Mouse (Mus musculus) MEL (cell line): ENCODE measurements around the gene Hist1h1t. TPM values are rescaled to one million over a fixed set of nuclear protein-coding genes. Genes with fewer than 3 reads are reported as not detected.

Experiments used
- DNase-seq: peaks from one replicate; pipeline ENCODE4 v3.0.0; 2011; ENCODE audit warnings: low read depth, low spot score
- H3K27ac ChIP-seq: 2 replicates; pipeline ENCODE4 v1.5.1; 2012; ENCODE audit warnings: low read depth, mild to moderate bottlenecking, control low read depth, low read length, moderate library complexity; ENCODE audit not compliant: control insufficient read depth
- H3K27me3 ChIP-seq, 2 experiments: fragments of 150-350 bp in 1 of 2; sonication (generic) in 1 of 2; 2 replicates each; pipeline ENCODE4 v1.6.1; 2012; ENCODE audit warnings: low read length in 2 of 2, mild to moderate bottlenecking in 2 of 2, improper control_type of control experiment in 1 of 2, moderate library complexity in 1 of 2; ENCODE audit not compliant: insufficient read depth in 2 of 2, control insufficient read depth in 1 of 2
- H3K36me3 ChIP-seq, 2 experiments: 2 replicates each; pipeline ENCODE4 v1.6.1; 2012 to 2014; ENCODE audit warnings: low read length in 2 of 2, improper control_type of control experiment in 1 of 2, inconsistent platforms in 1 of 2, mild to moderate bottlenecking in 1 of 2; ENCODE audit not compliant: insufficient read depth in 2 of 2, control insufficient read depth in 1 of 2
- H3K4me1 ChIP-seq, 2 experiments: fragments of 150-350 bp in 1 of 2; sonication (generic) in 1 of 2; 2 replicates each; pipeline ENCODE4 v1.6.1; 2012; ENCODE audit warnings: low read length in 2 of 2, improper control_type of control experiment in 1 of 2, mild to moderate bottlenecking in 1 of 2; ENCODE audit not compliant: insufficient read depth in 2 of 2, control insufficient read depth in 1 of 2
- H3K4me3 ChIP-seq, 2 experiments: fragments of 150-350 bp in 1 of 2; sonication (generic) in 1 of 2; 2 replicates each; pipeline ENCODE4 v1.5.1; 2012; ENCODE audit warnings: low read depth in 2 of 2, low read length in 2 of 2, mild to moderate bottlenecking in 2 of 2, moderate library complexity in 2 of 2, control low read depth in 1 of 2, improper control_type of control experiment in 1 of 2; ENCODE audit not compliant: control insufficient read depth in 1 of 2, insufficient read depth in 1 of 2
- H3K79me2 ChIP-seq: 2 replicates; pipeline ENCODE4 v1.6.1; 2012; ENCODE audit warnings: mild to moderate bottlenecking, low read length, moderate library complexity; ENCODE audit not compliant: control insufficient read depth, poor library complexity, insufficient read depth
- H3K9ac ChIP-seq: 2 replicates; pipeline ENCODE4 v1.6.1; 2012; ENCODE audit warnings: low read depth, mild to moderate bottlenecking, control low read depth, low read length, moderate library complexity; ENCODE audit not compliant: control insufficient read depth, poor library complexity, severe bottlenecking
- H3K9me3 ChIP-seq: fragments of 150-350 bp; sonication (generic); replicated peaks from 2 replicates; pipeline ENCODE4 v1.6.1; 2012; ENCODE audit warnings: mild to moderate bottlenecking, low read length, improper control_type of control experiment, moderate library complexity; ENCODE audit not compliant: insufficient read depth
- CTCF ChIP-seq, 3 experiments: IDR thresholded peaks in 2 of 3; conservative IDR thresholded peaks in 1 of 3; 2 replicates each; pipeline ENCODE4 v1.5.1; 2011 to 2012; ENCODE audit warnings: low read length in 3 of 3, low read depth in 2 of 3, mild to moderate bottlenecking in 2 of 3, improper control_type of control experiment in 1 of 3, inconsistent platforms in 1 of 3, mixed read lengths in 1 of 3, moderate library complexity in 1 of 3; ENCODE audit not compliant: control insufficient read depth in 1 of 3, insufficient read depth in 1 of 3, poor library complexity in 1 of 3, severe bottlenecking in 1 of 3
- E2F4 ChIP-seq: IDR thresholded peaks from 2 replicates; pipeline ENCODE4 v1.6.1; 2011; ENCODE audit warnings: low read depth, low read length, improper control_type of control experiment, borderline replicate concordance
- GABPA ChIP-seq: IDR thresholded peaks from 2 replicates; pipeline ENCODE4 v1.6.1; 2012; ENCODE audit warnings: low read depth, mild to moderate bottlenecking, inconsistent platforms, low read length, improper control_type of control experiment, moderate library complexity
- GATA1 ChIP-seq: IDR thresholded peaks from 2 replicates; pipeline ENCODE4 v1.6.1; 2011; ENCODE audit warnings: low read depth, low read length, improper control_type of control experiment
- MAZ ChIP-seq: IDR thresholded peaks from 2 replicates; pipeline ENCODE4 v1.6.1; 2012; ENCODE audit warnings: low read depth, mild to moderate bottlenecking, inconsistent platforms, low read length, improper control_type of control experiment
- MYB ChIP-seq: IDR thresholded peaks from 2 replicates; pipeline ENCODE4 v1.6.1; 2011; ENCODE audit warnings: mild to moderate bottlenecking, low read depth, low read length, improper control_type of control experiment
- MYC ChIP-seq: IDR thresholded peaks from 2 replicates; pipeline ENCODE4 v1.6.1; 2011; ENCODE audit warnings: low read depth, mild to moderate bottlenecking, low read length, improper control_type of control experiment, moderate library complexity
- POLR2A ChIP-seq, 2 experiments: IDR thresholded peaks; 2 replicates each; pipeline ENCODE4 v1.6.1; 2011 to 2012; ENCODE audit warnings: low read length in 2 of 2, mild to moderate bottlenecking in 2 of 2, control low read depth in 1 of 2, improper control_type of control experiment in 1 of 2, low read depth in 1 of 2, moderate library complexity in 1 of 2; ENCODE audit not compliant: control insufficient read depth in 1 of 2, insufficient read depth in 1 of 2, poor library complexity in 1 of 2
- POLR2AphosphoS5 ChIP-seq: IDR thresholded peaks from 2 replicates; pipeline ENCODE4 v1.6.1; 2012; ENCODE audit warnings: low read depth, borderline replicate concordance, mild to moderate bottlenecking, inconsistent platforms, low read length, moderate library complexity, mixed read lengths
- TAL1 ChIP-seq: IDR thresholded peaks from 2 replicates; pipeline ENCODE4 v1.6.1; 2012; ENCODE audit warnings: mild to moderate bottlenecking, inconsistent platforms, low read length, moderate library complexity, mixed read lengths
- TBP ChIP-seq: IDR thresholded peaks from 2 replicates; pipeline ENCODE4 v1.8.0; 2011; ENCODE audit warnings: low read depth, low read length, improper control_type of control experiment
- USF2 ChIP-seq, 2 experiments: IDR thresholded peaks; 2 replicates each; pipeline ENCODE4 v1.6.1; 2011 to 2012; ENCODE audit warnings: improper control_type of control experiment in 2 of 2, low read length in 2 of 2, borderline replicate concordance in 1 of 2, inconsistent platforms in 1 of 2, low read depth in 1 of 2, mild to moderate bottlenecking in 1 of 2; ENCODE audit not compliant: insufficient read depth in 1 of 2
- ZNF384 ChIP-seq: IDR thresholded peaks from 2 replicates; pipeline ENCODE4 v1.6.1; 2012; ENCODE audit warnings: low read depth, mild to moderate bottlenecking, inconsistent platforms, low read length, improper control_type of control experiment
- polyA plus RNA-seq, 2 experiments: library from polyadenylated mRNA; stranded (reverse) in 1 of 2; unstranded in 1 of 2; fragments of >175 nt in 1 of 2; fragments of >200 nt in 1 of 2; gene quantifications; 2 replicates each; pipeline versions ENCODE4 v1.2.1 to v1.2.4; 2012; ENCODE audit warnings: low replicate concordance in 2 of 2, low read depth in 1 of 2; ENCODE audit not compliant: insufficient read length in 2 of 2, insufficient read depth in 1 of 2, missing spikeins in 1 of 2
- total RNA-seq: library from RNA; depleted of rRNA; stranded (reverse); fragments of 300-350 nt; gene quantifications from 2 replicates; pipeline ENCODE4 v1.2.3, GENCODE M21; 2012

The Hist1h1t gene
- total and polyA plus RNA-seq, 3 experiments, result 2.7 TPM; not detected in 2

DNA sequence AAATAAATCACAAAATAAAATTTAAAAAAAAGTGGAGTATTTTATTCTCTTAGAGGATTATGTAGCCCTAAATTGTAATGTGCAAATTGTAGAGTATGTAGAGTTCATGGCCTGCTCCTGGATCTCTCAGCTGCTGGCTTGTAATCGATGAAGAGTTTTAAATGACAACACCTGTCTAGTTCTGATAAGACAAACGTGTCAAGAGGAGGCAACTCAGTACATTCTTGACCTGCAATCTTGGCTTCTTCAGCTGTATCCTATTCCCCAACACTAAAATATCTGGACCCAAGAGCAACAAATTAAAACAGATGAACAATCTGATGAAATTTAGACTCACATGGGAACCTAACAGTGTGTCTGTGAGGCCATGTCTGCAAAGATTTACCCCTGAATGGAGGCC lies 6.2 kb upstream of the Hist1h1t start:
- Histone ChIP-seq H3K4me1 (peaks cover 0 to 12% of the 10 kb centered on the region in 2 experiments; a peak in 1 of 4 replicates), H3K27ac (no peak overlapping the region), H3K9ac (no peak overlapping the region), H3K27me3 (no peaks in the 10 kb centered on the region), H3K9me3 (no peaks in the 10 kb centered on the region), H3K79me2 (no peaks in the 10 kb centered on the region; the same call in 1 of the 2 replicates), H3K36me3 (peaks cover 0 to 12% of the 10 kb centered on the region in 2 experiments; a peak in 2 of 4 replicates), H3K4me3 (no peak overlapping the region)
- DNase-seq, result no peak
- no peak for TF ChIP-seq MYC
- no peak for TF ChIP-seq GABPA
- no peak for TF ChIP-seq POLR2AphosphoS5
- TF ChIP-seq ZNF384, result no peak
- TF ChIP-seq TAL1, result peak; percentile 59
- no peak for TF ChIP-seq GATA1
- TF ChIP-seq E2F4, result no peak

DNA sequence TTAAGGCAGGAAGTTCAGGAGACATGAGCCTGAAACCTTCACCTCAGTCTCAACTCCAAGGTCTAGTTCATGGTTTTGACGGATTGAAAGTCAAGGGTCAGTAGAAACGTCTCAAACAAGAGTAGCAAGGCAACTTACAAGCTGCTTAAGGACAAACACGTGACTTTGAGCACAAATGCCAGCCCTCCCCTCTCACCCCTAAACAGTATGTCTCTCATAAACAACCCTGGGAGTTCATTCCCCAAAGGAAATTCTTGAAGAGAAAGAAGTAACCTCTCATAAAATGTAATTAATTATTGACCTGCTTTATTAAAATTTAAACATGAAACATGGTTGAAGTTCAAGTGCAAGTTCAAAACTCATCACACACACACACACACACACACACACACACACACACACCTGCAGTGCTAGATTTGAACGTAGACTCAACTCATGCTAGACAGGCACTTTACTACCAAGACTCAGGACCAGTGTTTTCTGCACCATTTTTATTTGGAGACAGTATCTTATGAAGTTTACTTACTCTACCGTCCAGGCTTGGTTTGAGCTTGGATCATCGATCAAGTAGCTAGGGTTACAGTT lies 1.7 kb upstream of the Hist1h1t start:
- H3K9me3 ChIP-seq, result no peaks in the 10 kb centered on the region
- H3K4me3 ChIP-seq, result no peak overlapping the region
- DNase-seq, result no peak
- H3K27me3 ChIP-seq, result no peaks in the 10 kb centered on the region
- TF ChIP-seq GATA1 (no peak), POLR2A (IDR thresholded peaks at IDR 0.05; ENCODE audit: control insufficient read depth in 1 of 2, insufficient read depth in 1 of 2, low read depth in 1 of 2, low read length in 2 of 2, poor library complexity in 1 of 2) (no peak), TAL1 (no peak), CTCF (IDR thresholded peaks at IDR 0.05 in 2 of 3, conservative IDR thresholded peaks at IDR 0.05 in 1 of 3; ENCODE audit: control insufficient read depth in 1 of 3, insufficient read depth in 1 of 3, low read depth in 2 of 3, low read length in 3 of 3, poor library complexity in 1 of 3, severe bottlenecking in 1 of 3) (no peak), TBP (no peak), USF2 (IDR thresholded peaks at IDR 0.05; ENCODE audit: borderline replicate concordance in 1 of 2, insufficient read depth in 1 of 2, low read depth in 1 of 2, low read length in 2 of 2) (no peak)
- peaks cover 0 to 26% of the 10 kb centered on the region in 2 experiments; a peak in 2 of 4 replicates for H3K4me1 ChIP-seq
- peaks cover 0 to 29% of the 10 kb centered on the region in 2 experiments; a peak in 2 of 4 replicates for H3K36me3 ChIP-seq
- no peak overlapping the region for H3K9ac ChIP-seq
- H3K27ac ChIP-seq, result no peak overlapping the region
- H3K79me2 ChIP-seq, result no peaks in the 10 kb centered on the region; the same call in 1 of the 2 replicates

DNA sequence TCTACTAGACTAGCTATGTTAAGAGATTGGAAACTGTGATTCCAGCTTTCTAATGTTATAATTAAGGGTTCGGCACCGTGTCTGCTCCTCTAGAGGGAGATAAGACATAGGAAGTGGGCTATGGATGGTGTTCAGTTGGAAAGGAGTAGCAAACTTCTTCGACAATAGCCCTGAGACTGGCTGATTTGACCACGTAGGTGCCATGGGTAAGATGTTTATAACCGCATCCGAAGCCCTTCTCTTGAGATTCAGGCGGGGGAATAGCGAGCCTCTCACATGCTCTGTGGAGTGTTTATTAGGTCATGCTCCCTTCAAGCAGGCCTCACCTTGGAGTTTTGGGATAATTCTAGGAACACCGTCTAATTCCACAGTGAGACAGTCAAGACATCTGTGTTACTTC lies 658 bp upstream of the Hist1h1t start:
- no peak overlapping the region for H3K4me3 ChIP-seq
- no peak for TF ChIP-seq MAZ
- TF ChIP-seq MYB, result no peak
- DNase-seq, result no peak

More for the DNA sequence above, 658 bp upstream of the Hist1h1t start:
- no peak overlapping the region for H3K27ac ChIP-seq
- H3K4me1 ChIP-seq, result peaks cover 0 to 19% of the 10 kb centered on the region in 2 experiments; a peak in 2 of 4 replicates
- H3K79me2 ChIP-seq, result no peaks in the 10 kb centered on the region; the same call in 1 of the 2 replicates
- H3K27me3 ChIP-seq, result no peaks in the 10 kb centered on the region
- peaks cover 0 to 30% of the 10 kb centered on the region in 2 experiments; a peak in 2 of 4 replicates for H3K36me3 ChIP-seq
- H3K9ac ChIP-seq, result no peak overlapping the region
- no peaks in the 10 kb centered on the region for H3K9me3 ChIP-seq
